Mouse (Mus musculus): Measurements from ENCODE around the gene Fam57b. TPM values are rescaled to one million over a fixed set of nuclear protein-coding genes. Genes with fewer than 3 reads are reported as not detected.

The Fam57b gene
- polyA plus RNA-seq, 1 experiment from 2014 or later, result 0.33 TPM

- H3K4me2 ChIP-seq, result peak overlapping the region; percentile 73
- H3K27me3 ChIP-seq, result no peaks in the 10 kb centered on the region
- H3K9ac ChIP-seq (replicated peaks), result peak overlapping the region; percentile 75
- no peaks in the 10 kb centered on the region for H3K9me3 ChIP-seq
- WGBS, result 1% methylated on average over 38 of the region's 38 CpGs
- H3K36me3 ChIP-seq, result peaks cover 52% of the 10 kb centered on the region
- peaks cover 33% of the 10 kb centered on the region for H3K4me1 ChIP-seq (replicated peaks)
- peak overlapping the region; percentile 85 for H3K4me3 ChIP-seq (replicated peaks)
- H3K27ac ChIP-seq, result peak overlapping the region; percentile 97
- peak; percentile 89 for ATAC-seq (ENCODE audit: insufficient number of reproducible peaks, insufficient read depth, low FRiP score, low TSS enrichment, low read depth)
Measured at GRCm38 (mm10) chr7:126799468-126800268, 2.2 kb downstream of the Fam57b start.

DNA sequence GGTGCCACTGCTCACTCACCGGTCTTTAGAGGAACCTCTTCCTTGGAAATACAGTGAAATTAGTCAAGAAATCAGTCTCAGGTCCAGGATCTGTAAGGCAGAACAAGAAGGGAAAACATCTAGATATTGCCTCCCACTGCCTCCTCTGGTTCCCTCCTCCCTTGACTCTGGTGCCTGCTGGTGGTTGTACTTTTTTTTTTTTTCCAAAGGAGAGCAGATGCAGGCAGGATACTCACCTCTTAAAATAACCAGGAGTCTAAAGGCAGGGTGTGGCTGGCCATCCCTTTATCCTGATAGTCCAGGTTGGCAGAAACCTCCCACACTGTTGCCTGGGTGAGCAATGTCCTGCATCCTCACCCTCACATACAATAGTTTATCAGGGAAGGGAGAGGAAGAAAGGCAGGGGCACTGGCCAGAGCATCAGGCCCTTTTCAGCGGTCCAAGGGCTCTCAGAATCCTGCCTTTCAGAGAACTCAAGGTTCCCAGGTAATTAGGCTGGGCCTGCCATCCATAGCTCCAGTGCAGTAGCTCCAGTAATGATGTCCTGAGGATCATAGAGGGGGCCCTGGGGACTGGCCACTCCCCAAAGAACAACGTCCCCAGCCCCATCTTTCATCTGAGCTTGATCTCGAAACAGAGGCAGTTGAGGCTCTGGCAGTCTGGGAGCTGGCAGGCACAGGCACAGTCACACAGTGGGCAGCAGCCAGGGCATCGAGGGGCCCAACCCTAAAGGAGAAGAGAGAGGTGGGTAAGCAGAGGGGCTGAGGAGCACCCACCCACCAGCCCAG, 3.0 kb downstream of the Fam57b start:
- WGBS, result 45% methylated on average over 5 of the region's 5 CpGs
- H3K27me3 ChIP-seq, result no peaks in the 10 kb centered on the region
- peak overlapping the region; percentile 85 for H3K4me3 ChIP-seq (replicated peaks)

DNA sequence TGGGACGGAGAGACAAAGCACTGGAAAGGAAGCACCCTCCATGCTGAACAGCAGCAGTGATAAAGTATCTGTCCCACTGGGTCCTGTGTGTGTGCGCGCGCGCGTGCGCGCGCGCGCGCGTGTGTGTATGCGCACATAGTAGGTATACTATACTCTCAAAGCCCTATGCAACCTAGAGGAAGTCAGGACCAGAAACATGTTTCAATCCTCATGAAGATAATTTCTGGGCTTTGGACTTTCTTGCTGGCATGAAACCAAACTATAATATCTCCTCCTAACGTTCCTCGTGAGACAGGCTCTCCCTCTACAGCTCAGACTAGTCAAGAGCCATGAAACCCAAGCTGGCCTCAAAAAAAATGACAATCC, 3.6 kb downstream of the Fam57b start:
- WGBS, result 95% methylated on average over 16 of the region's 16 CpGs
- Histone ChIP-seq H3K27ac (no peak overlapping the region; the same call in 1 of the 2 replicates), H3K36me3 (peaks cover 49% of the 10 kb centered on the region), H3K4me2 (no peak overlapping the region; the same call in 1 of the 2 replicates), H3K27me3 (no peaks in the 10 kb centered on the region), H3K9ac (replicated peaks) (peak overlapping the region; percentile 31), H3K4me1 (replicated peaks) (peaks cover 33% of the 10 kb centered on the region), H3K4me3 (replicated peaks) (no peak overlapping the region), H3K9me3 (no peaks in the 10 kb centered on the region)
- ATAC-seq (ENCODE audit: insufficient number of reproducible peaks, insufficient read depth, low FRiP score, low TSS enrichment, low read depth), result no peak

More for the DNA sequence above, 3.0 kb downstream of the Fam57b start:
- Histone ChIP-seq H3K9ac (replicated peaks) (peak overlapping the region; percentile 75), H3K36me3 (peaks cover 51% of the 10 kb centered on the region), H3K9me3 (no peaks in the 10 kb centered on the region), H3K4me1 (replicated peaks) (peaks cover 33% of the 10 kb centered on the region), H3K4me2 (peak overlapping the region; percentile 73), H3K27ac (peak overlapping the region; percentile 97)
- no peak for ATAC-seq (ENCODE audit: insufficient number of reproducible peaks, insufficient read depth, low FRiP score, low TSS enrichment, low read depth)

DNA sequence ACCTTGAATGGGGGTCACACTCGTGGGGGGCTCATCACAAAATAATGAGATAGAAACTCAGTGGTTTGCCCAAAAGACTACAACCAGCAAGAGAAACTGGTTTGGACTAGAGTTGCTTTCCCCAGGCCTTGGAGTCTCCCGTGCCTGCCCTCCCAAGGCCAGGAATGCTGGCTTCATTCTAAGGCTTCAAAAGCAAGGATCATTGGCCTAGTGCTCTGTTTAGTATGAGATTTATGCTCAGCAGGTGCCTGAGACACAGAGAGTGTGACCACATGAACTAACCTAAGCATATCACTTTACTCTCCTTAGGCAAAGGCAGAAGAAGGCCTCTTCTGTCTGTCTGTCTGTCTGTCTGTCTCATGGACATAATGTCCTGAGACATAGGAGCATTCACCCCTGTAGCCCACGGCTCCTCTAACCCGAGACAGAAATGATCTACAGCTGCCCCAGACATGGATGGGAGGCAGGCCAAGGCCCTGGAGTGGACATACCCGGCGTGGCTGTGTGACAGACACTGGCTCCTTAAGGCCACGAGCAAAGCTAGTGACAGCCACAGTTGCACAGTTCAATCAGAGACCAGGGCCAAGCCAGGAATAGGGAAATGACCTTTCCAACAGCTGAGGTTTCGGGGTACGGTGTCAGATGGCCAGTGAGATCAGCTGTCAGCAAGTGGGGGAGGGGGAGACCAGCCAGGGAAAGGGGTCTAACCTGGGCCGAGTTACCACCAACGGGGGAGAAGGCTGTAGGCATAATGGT, 4.8 kb downstream of the Fam57b start:
- H3K27me3 ChIP-seq, result no peaks in the 10 kb centered on the region
- H3K4me1 ChIP-seq (replicated peaks), result peaks cover 26% of the 10 kb centered on the region
- no peak overlapping the region for H3K4me3 ChIP-seq (replicated peaks)
- no peak overlapping the region for H3K9ac ChIP-seq (replicated peaks)
- no peak overlapping the region for H3K4me2 ChIP-seq
- H3K36me3 ChIP-seq, result peaks cover 43% of the 10 kb centered on the region
- H3K27ac ChIP-seq, result no peak overlapping the region; the same call in 1 of the 2 replicates
- WGBS, result 82% methylated on average over 11 of the region's 11 CpGs
- no peak for ATAC-seq (ENCODE audit: insufficient number of reproducible peaks, insufficient read depth, low FRiP score, low TSS enrichment, low read depth)
- no peaks in the 10 kb centered on the region for H3K9me3 ChIP-seq

- no peak overlapping the region for H3K27ac ChIP-seq
- WGBS, result 89% methylated on average over 6 of the region's 6 CpGs
Measured at GRCm38 (mm10) chr7:126803181-126803580, 5.7 kb downstream of the Fam57b start.

DNA sequence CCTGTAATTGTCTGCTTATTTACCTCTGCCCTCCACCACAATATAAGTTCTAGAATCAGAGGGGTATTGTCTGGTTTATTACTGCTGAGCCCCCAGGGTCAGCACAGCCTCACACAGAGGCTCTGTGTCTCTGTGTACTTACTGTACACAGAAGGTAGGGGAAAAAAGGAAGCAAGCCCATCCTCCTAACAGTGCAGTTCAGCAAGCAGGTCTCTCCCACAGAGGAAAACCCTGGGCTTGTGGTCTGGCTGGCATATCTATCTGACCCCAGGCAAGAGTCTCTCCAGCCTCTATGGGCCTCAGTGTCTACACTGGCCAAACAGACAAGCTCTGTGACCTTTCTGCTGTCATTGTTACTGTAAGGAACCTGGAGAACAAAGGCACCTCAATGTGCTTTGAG, 6.3 kb downstream of the Fam57b start:
- ATAC-seq (ENCODE audit: insufficient number of reproducible peaks, insufficient read depth, low FRiP score, low TSS enrichment, low read depth), result no peak
- Histone ChIP-seq H3K27ac (0 out of 2 replicates have a peak overlapping the region, but pooled peaks have one; percentile 41), H3K9ac (replicated peaks) (no peak overlapping the region), H3K4me1 (replicated peaks) (peaks cover 31% of the 10 kb centered on the region), H3K27me3 (no peaks in the 10 kb centered on the region), H3K4me2 (no peak overlapping the region), H3K36me3 (peaks cover 39% of the 10 kb centered on the region), H3K9me3 (no peaks in the 10 kb centered on the region), H3K4me3 (replicated peaks) (no peak overlapping the region)

More at GRCm38 (mm10) chr7:126803181-126803580, 5.7 kb downstream of the Fam57b start:
- Histone ChIP-seq H3K9ac (replicated peaks) (no peak overlapping the region), H3K27me3 (no peaks in the 10 kb centered on the region), H3K4me1 (replicated peaks) (peaks cover 26% of the 10 kb centered on the region), H3K4me3 (replicated peaks) (no peak overlapping the region), H3K4me2 (no peak overlapping the region), H3K36me3 (peaks cover 39% of the 10 kb centered on the region), H3K9me3 (no peaks in the 10 kb centered on the region)
- no peak for ATAC-seq (ENCODE audit: insufficient number of reproducible peaks, insufficient read depth, low FRiP score, low TSS enrichment, low read depth)

DNA sequence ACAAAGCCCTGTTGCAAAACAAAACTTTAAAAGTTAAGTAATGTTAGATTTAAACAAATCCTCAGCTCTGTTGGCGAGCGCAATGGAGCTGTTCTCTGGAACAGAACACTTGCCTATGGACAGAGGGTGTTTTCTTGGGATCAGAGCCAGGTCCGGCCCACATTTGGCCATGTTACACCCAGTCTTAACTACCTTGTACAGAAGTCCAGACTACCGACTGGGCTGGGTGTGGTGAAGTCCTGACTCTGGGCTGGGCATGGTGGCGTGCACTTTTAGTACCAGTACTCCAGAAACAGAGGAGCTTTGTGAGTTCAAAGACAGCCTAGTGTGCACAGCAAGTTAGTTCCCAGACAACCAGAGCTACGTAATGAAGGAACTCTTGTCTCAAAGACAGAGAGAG, 9.5 kb downstream of the Fam57b start:
- Histone ChIP-seq H3K9ac (replicated peaks) (no peak overlapping the region), H3K36me3 (peaks cover 39% of the 10 kb centered on the region)

GRCm38 (mm10) chr7:126807405-126807804, 9.9 kb downstream of the Fam57b start:
- Histone ChIP-seq H3K4me1 (replicated peaks) (peaks cover 24% of the 10 kb centered on the region), H3K4me3 (replicated peaks) (no peak overlapping the region), H3K4me2 (peak overlapping the region; percentile 85), H3K27me3 (no peaks in the 10 kb centered on the region), H3K9me3 (no peaks in the 10 kb centered on the region), H3K27ac (no peak overlapping the region), H3K9ac (replicated peaks) (peak overlapping the region; percentile 81; the same call in 1 of the 2 replicates), H3K36me3 (peaks cover 38% of the 10 kb centered on the region)
- 72% methylated on average over 4 of the region's 4 CpGs for WGBS
- no peak for ATAC-seq (ENCODE audit: insufficient number of reproducible peaks, insufficient read depth, low FRiP score, low TSS enrichment, low read depth)

More for the DNA sequence above, 9.5 kb downstream of the Fam57b start:
- WGBS, result 82% methylated on average over 6 of the region's 6 CpGs
- ATAC-seq (ENCODE audit: insufficient number of reproducible peaks, insufficient read depth, low FRiP score, low TSS enrichment, low read depth), result no peak
- Histone ChIP-seq H3K4me3 (replicated peaks) (no peak overlapping the region), H3K4me2 (no peak overlapping the region), H3K9me3 (no peaks in the 10 kb centered on the region), H3K27me3 (no peaks in the 10 kb centered on the region), H3K4me1 (replicated peaks) (peaks cover 24% of the 10 kb centered on the region), H3K27ac (no peak overlapping the region)

GRCm38 (mm10) chr7:126808703-126809455, 11.4 kb downstream of the Fam57b start:
- peaks cover 24% of the 10 kb centered on the region for H3K4me1 ChIP-seq (replicated peaks)
- 0% methylated on average over 43 of the region's 43 CpGs for WGBS
- H3K36me3 ChIP-seq, result peaks cover 23% of the 10 kb centered on the region
- peak overlapping the region; percentile 81 for H3K9ac ChIP-seq (replicated peaks)
- peaks cover 7% of the 10 kb centered on the region; the same call in 1 of the 2 replicates for H3K27me3 ChIP-seq
- H3K4me2 ChIP-seq, result peak overlapping the region; percentile 85
- peak overlapping the region; percentile 85 for H3K27ac ChIP-seq
- H3K4me3 ChIP-seq (replicated peaks), result peak overlapping the region; percentile 72
- ATAC-seq (ENCODE audit: insufficient number of reproducible peaks, insufficient read depth, low FRiP score, low TSS enrichment, low read depth), result peak; percentile 90
- H3K9me3 ChIP-seq, result no peaks in the 10 kb centered on the region

DNA sequence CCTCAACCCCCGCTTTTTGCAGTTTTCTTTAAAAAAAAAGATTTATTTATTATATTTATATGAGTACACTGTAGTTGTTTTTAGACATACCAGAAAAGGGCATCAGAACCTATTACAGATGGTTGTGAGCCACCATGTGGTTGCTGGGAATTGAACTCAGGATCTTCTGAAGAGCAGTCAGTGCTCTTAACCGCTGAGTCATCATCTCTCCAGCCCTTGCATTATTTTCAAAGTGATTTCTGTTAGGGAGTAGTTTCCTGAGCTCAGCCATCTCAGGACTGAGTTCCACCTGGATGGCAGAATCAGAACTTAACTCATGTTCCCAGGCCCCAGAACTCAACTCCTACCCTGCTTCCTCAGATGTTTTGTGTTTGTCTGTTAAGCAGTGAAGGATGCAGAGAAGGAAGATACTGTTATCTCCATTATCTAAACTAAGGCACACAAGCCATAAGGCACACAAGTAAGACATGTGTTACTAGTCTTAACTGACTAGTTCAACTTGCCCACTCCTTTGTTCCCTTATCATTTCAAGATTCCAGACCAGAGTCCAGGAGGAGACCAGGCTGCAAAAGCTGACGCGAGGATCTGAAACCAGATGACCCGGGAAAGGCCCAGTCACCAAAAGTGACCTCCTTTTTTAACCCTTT, 12.4 kb downstream of the Fam57b start:
- Histone ChIP-seq H3K27ac (no peak overlapping the region), H3K4me1 (replicated peaks) (peaks cover 24% of the 10 kb centered on the region), H3K36me3 (peaks cover 15% of the 10 kb centered on the region), H3K4me2 (peak overlapping the region; percentile 85), H3K4me3 (replicated peaks) (0 out of 2 replicates have a peak overlapping the region, but pooled peaks have one; percentile 72), H3K9ac (replicated peaks) (no peak overlapping the region), H3K27me3 (peaks cover 9% of the 10 kb centered on the region; the same call in 1 of the 2 replicates), H3K9me3 (no peaks in the 10 kb centered on the region)
- ATAC-seq (ENCODE audit: insufficient number of reproducible peaks, insufficient read depth, low FRiP score, low TSS enrichment, low read depth), result no peak
- 64% methylated on average over 5 of the region's 5 CpGs for WGBS
